In the genomic region with DNA sequence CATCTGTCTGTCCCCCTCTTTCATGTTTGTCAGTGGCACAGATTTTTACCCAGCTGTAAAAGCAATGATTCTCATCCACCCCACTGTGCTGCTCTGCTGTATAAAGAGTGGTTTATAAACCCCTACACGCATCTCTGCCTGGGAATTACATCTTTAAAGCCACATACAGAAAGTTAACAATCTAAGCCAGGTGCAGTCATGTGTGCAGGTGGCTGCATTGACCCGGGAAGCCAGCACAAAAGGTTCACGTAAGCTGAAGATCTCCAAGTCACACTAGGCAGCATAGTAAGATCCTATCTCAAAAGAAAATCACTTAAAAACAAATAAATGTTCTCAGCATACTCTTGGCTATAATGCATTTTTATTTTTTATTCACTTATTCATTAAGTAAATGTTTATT, we compare ENCODE assay signal across 10 mouse cellular contexts. TPM values are rescaled to one million over a fixed set of nuclear protein-coding genes. Genes with fewer than 3 reads are reported as not detected.
DNase-seq lines count a peak whose midpoint lies in the region; ATAC-seq and TF ChIP-seq lines count a peak whose summit lies in the region.
"Had no signal": no experiment of that assay in that cellular context is flagged by ENCODE, and none has a peak within 500 bp of the region (broad histone marks: within the 10 kb centered on the region; RNA-seq: fewer than 3 reads in every experiment).

No protein-coding gene starts in this region.

- DNase-seq in heart, postnatal 4 days = no peak
- DNase-seq in midbrain, embryonic 10.5 days (ENCODE audit: low spot score) = no peak
- no peak for DNase-seq in midbrain, postnatal 0 days (ENCODE audit: low spot score)
- peak; percentile 12 to 40 for DNase-seq in kidney, postnatal 4 days
- peak; percentile 21 for DNase-seq in retina, postnatal 1 day
- no peak for DNase-seq in adrenal gland, postnatal 36 days
- DNase-seq in gastrocnemius, adult 8-10 months (ENCODE audit: low spot score in 2 of 2) = no peak
- DNase-seq: cerebellum, postnatal 14 days; gastrocnemius, postnatal 25 days had no signal

- peak overlapping the region; percentile 33 for H3K4me2 ChIP-seq in heart, embryonic 12.5 days
- H3K4me2 ChIP-seq in midbrain, postnatal 0 days (ENCODE audit: low read depth, low read length, poor library complexity, severe bottlenecking) = no peak overlapping the region

- peaks cover 28% of the 10 kb centered on the region for H3K36me3 ChIP-seq in heart, embryonic 12.5 days
- H3K36me3 ChIP-seq in midbrain, embryonic 10.5 days = peaks cover 28% of the 10 kb centered on the region
- H3K36me3 ChIP-seq in midbrain, postnatal 0 days (ENCODE audit: insufficient read depth, low read length) = 0 out of 2 replicates have a peak, but pooled peaks cover 3% of the 10 kb centered on the region

- H3K9ac ChIP-seq in heart, embryonic 12.5 days = no peak overlapping the region
- no peak overlapping the region for H3K9ac ChIP-seq in midbrain, postnatal 0 days (replicated peaks; ENCODE audit: low read length, poor library complexity, severe bottlenecking)

- TF ChIP-seq CTCF in midbrain, postnatal 0 days (IDR thresholded peaks at IDR 0.05) = no peak

- peaks cover 6% of the 10 kb centered on the region; the same call in 1 of the 2 replicates for H3K9me3 ChIP-seq in heart, embryonic 12.5 days (replicated peaks)
- no peaks in the 10 kb centered on the region; the same call in 1 of the 2 replicates for H3K9me3 ChIP-seq in midbrain, embryonic 10.5 days (replicated peaks)
- no peaks in the 10 kb centered on the region for H3K9me3 ChIP-seq in midbrain, postnatal 0 days (ENCODE audit: low read length)

- H3K4me1 ChIP-seq in heart, embryonic 12.5 days (replicated peaks) = peaks cover 5% of the 10 kb centered on the region; the same call in 1 of the 2 replicates
- peaks cover 13% of the 10 kb centered on the region for H3K4me1 ChIP-seq in midbrain, embryonic 10.5 days
- H3K4me1 ChIP-seq in midbrain, postnatal 0 days (ENCODE audit: insufficient read depth, low read length) = no peaks in the 10 kb centered on the region

- no peak overlapping the region for H3K4me3 ChIP-seq in heart, embryonic 12.5 days
- H3K4me3 ChIP-seq in midbrain, embryonic 10.5 days = peak overlapping the region; percentile 41; the same call in 1 of the 2 replicates
- no peak overlapping the region for H3K4me3 ChIP-seq in midbrain, postnatal 0 days (ENCODE audit: low read depth, low read length)

- H3K27me3 ChIP-seq in heart, embryonic 12.5 days (replicated peaks) = no peaks in the 10 kb centered on the region
- H3K27me3 ChIP-seq in midbrain, embryonic 10.5 days (ENCODE audit: low read depth, poor library complexity, severe bottlenecking) = no peaks in the 10 kb centered on the region
- H3K27me3 ChIP-seq in midbrain, postnatal 0 days (ENCODE audit: insufficient read depth, low read length) = no peaks in the 10 kb centered on the region

- no peak overlapping the region for H3K27ac ChIP-seq in heart, embryonic 12.5 days (ENCODE audit: poor library complexity, severe bottlenecking)
- 0 out of 2 replicates have a peak overlapping the region, but pooled peaks have one; percentile 46 for H3K27ac ChIP-seq in midbrain, embryonic 10.5 days (replicated peaks)
- H3K27ac ChIP-seq in midbrain, postnatal 0 days (ENCODE audit: low read depth, low read length) = no peak overlapping the region

- ATAC-seq in heart, embryonic 12.5 days (ENCODE audit: insufficient number of reproducible peaks, low FRiP score) = no peak
- no peak for ATAC-seq in midbrain, postnatal 0 days (ENCODE audit: low FRiP score)

- WGBS in heart, embryonic 12.5 days = 74% methylated on average over 3 of the region's 3 CpGs
- 36% methylated on average over 3 of the region's 3 CpGs for WGBS in midbrain, embryonic 10.5 days
- 17% methylated on average over 3 of the region's 3 CpGs for WGBS in midbrain, postnatal 0 days

RNA-seq across cellular contexts. Expression of gene Ino80d, which starts 14.8 kb away (rescaled TPM):
- 10.4 and 11.1 TPM in 2 replicates for polyA plus RNA-seq in heart, embryonic 12.5 days (2016; fragmentation: Nextera tagmentation; extraction: Ambion mirVana)
- total RNA-seq in heart, postnatal 4 days (2021) = 10 to 100 TPM; 26.0 to 27.3 TPM
- polyA plus RNA-seq in midbrain, embryonic 10.5 days (2016; fragmentation: Nextera tagmentation; extraction: Ambion mirVana) = 9.8 and 10.9 TPM in 2 replicates
- total RNA-seq in midbrain, postnatal 0 days (2014; rRNA removed) = 11.0 and 15.0 TPM in 2 replicates
- 5.1 and 7.3 TPM in 2 replicates for polyA plus RNA-seq in midbrain, postnatal 0 days (2015; fragmentation: Nextera tagmentation; extraction: Ambion mirVana)
- 10 to 100 TPM; 27.3 to 29.2 TPM for total RNA-seq in adrenal gland, postnatal 36 days (2021)
- total RNA-seq in gastrocnemius, adult 8-10 months (2022) = 10 to 100 TPM; 11.3 to 14.5 (median 12.8) TPM

RNA-seq across cellular contexts. Expression of gene Eef1b2, which starts 47.4 kb away (rescaled TPM):
- 291 and 297 TPM in 2 replicates for polyA plus RNA-seq in heart, embryonic 12.5 days (2016; fragmentation: Nextera tagmentation; extraction: Ambion mirVana)
- 100 to 1,000 TPM; 497 to 542 TPM for total RNA-seq in heart, postnatal 4 days (2021)
- polyA plus RNA-seq in midbrain, embryonic 10.5 days (2016; fragmentation: Nextera tagmentation; extraction: Ambion mirVana) = 538 and 588 TPM in 2 replicates
- 617 and 653 TPM in 2 replicates for total RNA-seq in midbrain, postnatal 0 days (2014; rRNA removed)
- polyA plus RNA-seq in midbrain, postnatal 0 days (2015; fragmentation: Nextera tagmentation; extraction: Ambion mirVana) = 449 and 480 TPM in 2 replicates
- total RNA-seq in adrenal gland, postnatal 36 days (2021) = 100 to 1,000 TPM; 624 to 648 TPM
- total RNA-seq in gastrocnemius, adult 8-10 months (2022) = 100 to 1,000 TPM; 321 to 472 (median 367) TPM

RNA-seq across cellular contexts. Expression of gene Ndufs1, which starts 47.4 kb away (rescaled TPM):
- polyA plus RNA-seq in heart, embryonic 12.5 days (2016; fragmentation: Nextera tagmentation; extraction: Ambion mirVana) = 327 and 338 TPM in 2 replicates
- 100 to 1,000 TPM; 533 to 564 TPM for total RNA-seq in heart, postnatal 4 days (2021)
- 142 and 148 TPM in 2 replicates for polyA plus RNA-seq in midbrain, embryonic 10.5 days (2016; fragmentation: Nextera tagmentation; extraction: Ambion mirVana)
- total RNA-seq in midbrain, postnatal 0 days (2014; rRNA removed) = 117 and 137 TPM in 2 replicates
- 128 and 134 TPM in 2 replicates for polyA plus RNA-seq in midbrain, postnatal 0 days (2015; fragmentation: Nextera tagmentation; extraction: Ambion mirVana)
- total RNA-seq in adrenal gland, postnatal 36 days (2021) = 100 to 1,000 TPM; 264 to 289 TPM
- total RNA-seq in gastrocnemius, adult 8-10 months (2022) = 100 to 1,000 TPM; 316 to 359 (median 349) TPM

Comparison
In these comparisons a context has a peak if more than half of its experiments do, and no peak if none do; other contexts are left out.
1. DNase-seq: peak in kidney, postnatal 4 days (2 of 2) and retina, postnatal 1 day (single experiment); none in heart, postnatal 4 days (single experiment), midbrain, embryonic 10.5 days (single experiment), midbrain, postnatal 0 days (single experiment), adrenal gland, postnatal 36 days (0 of 2) and gastrocnemius, adult 8-10 months (0 of 2).